Mouse (Mus musculus) lung, adult 2 months (tissue): Measurements from ENCODE around the gene Igfn1.

Experiments
- CTCF ChIP-seq: fragments of 200-500 bp; IDR thresholded peaks from 2 replicates; pipeline ENCODE4 v1.5.1; 2011; ENCODE audit warnings: mild to moderate bottlenecking, low read length, control low read depth; ENCODE audit not compliant: insufficient read depth
- POLR2A ChIP-seq: fragments of 200-500 bp; IDR thresholded peaks from 2 replicates; pipeline ENCODE4 v1.6.1; 2011; ENCODE audit warnings: low read depth, mild to moderate bottlenecking, control low read depth, low read length, borderline replicate concordance; ENCODE audit errors: extremely low read depth

DNA sequence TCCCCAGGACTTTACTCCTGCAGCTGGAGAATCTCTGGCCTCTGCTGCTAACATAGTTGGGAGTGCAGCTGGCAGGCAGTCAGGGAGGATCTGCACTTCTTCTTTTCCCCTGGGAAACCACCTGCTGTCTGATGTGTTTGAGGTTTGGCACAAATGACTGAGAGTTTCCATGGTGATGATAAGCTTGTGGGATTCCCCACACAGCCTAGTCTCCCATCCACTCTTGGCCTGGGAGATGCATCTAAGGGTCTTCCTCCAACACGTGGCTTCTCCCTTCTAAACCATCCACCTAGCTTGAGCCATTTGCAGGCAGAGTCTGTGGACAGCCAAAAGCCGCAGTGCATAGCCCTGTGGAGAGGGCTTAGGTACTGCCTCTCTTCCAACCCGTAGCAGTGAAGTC is 76.3 kb downstream of the Igfn1 start:
- TF ChIP-seq CTCF = no peak
- TF ChIP-seq POLR2A = no peak
